Mouse (Mus musculus) hindlimb bud, embryonic 11.5 days (tissue): Measurements from ENCODE around the gene Hist1h2ah.
"Not testable (repeated sequence)": the region's sequence is repeated elsewhere in the genome, so short reads cannot be mapped to it uniquely, and the experiment has no call there.

Experiments
- DNase-seq: peaks from one replicate; pipeline ENCODE4 v3.0.0-alpha.2; 2012; ENCODE audit warnings: low read depth, low spot score; ENCODE audit errors: extremely low spot score

Hist1h2ah gene

GRCm38 (mm10) chr13:22035267-22036148 lies at the start of gene Hist1h2ah, which contains the start of gene Hist1h2bk:
Gene Hist1h2ah (minus strand): TSS chr13:22035568.
Gene Hist1h2bk (plus strand): TSS chr13:22035870.
- peak; percentile 97 for DNase-seq

GRCm38 (mm10) chr13:22084140-22084539 lies 48.8 kb upstream of the Hist1h2ah start, which contains the start of gene Vmn1r188:
Gene Vmn1r188 (plus strand): TSS chr13:22084440.
- DNase-seq: not testable (repeated sequence)

GRCm38 (mm10) chr13:22063468-22063867 lies 28.1 kb upstream of the Hist1h2ah start:
- no peak for DNase-seq

- no peak for DNase-seq
These were observed 26.1 kb upstream of the Hist1h2ah start for GRCm38 (mm10) chr13:22061422-22061821.

- DNase-seq: no peak
These were observed 18.4 kb upstream of the Hist1h2ah start for GRCm38 (mm10) chr13:22053754-22054153.

- no peak for DNase-seq
These were observed 16.1 kb upstream of the Hist1h2ah start for GRCm38 (mm10) chr13:22051523-22051859.

GRCm38 (mm10) chr13:22050591-22051522 lies 15.5 kb upstream of the Hist1h2ah start:
- peak; percentile 87 for DNase-seq

- DNase-seq: no peak
These were observed 14.5 kb upstream of the Hist1h2ah start for GRCm38 (mm10) chr13:22049737-22050440.

GRCm38 (mm10) chr13:22049041-22049440 lies 13.7 kb upstream of the Hist1h2ah start:
- no peak for DNase-seq

- no peak for DNase-seq
These were observed 9.9 kb upstream of the Hist1h2ah start for GRCm38 (mm10) chr13:22045311-22045710.

- no peak for DNase-seq
These were observed 9.2 kb upstream of the Hist1h2ah start for GRCm38 (mm10) chr13:22044432-22045155.

GRCm38 (mm10) chr13:22043503-22044431 lies 8.4 kb upstream of the Hist1h2ah start:
- DNase-seq: peak; percentile 86

- DNase-seq: peak; percentile 100
These were observed 7.5 kb upstream of the Hist1h2ah start, which contains the start of the genes Hist1h2ag and Hist1h2bj for GRCm38 (mm10) chr13:22042568-22043502. Gene Hist1h2ag (minus strand): TSS chr13:22042944. Gene Hist1h2bj (plus strand): TSS chr13:22043214.

GRCm38 (mm10) chr13:22041651-22042567 lies 6.5 kb upstream of the Hist1h2ah start:
- DNase-seq: no peak

GRCm38 (mm10) chr13:22041142-22041536 lies 5.8 kb upstream of the Hist1h2ah start, which contains the start of gene Hist1h4i:
Gene Hist1h4i (minus strand): TSS chr13:22041362.
- DNase-seq: peak; percentile 91

- DNase-seq: no peak
These were observed 5.2 kb upstream of the Hist1h2ah start for GRCm38 (mm10) chr13:22040464-22041141.
